Mouse (Mus musculus) kidney, postnatal 0 days (tissue): ENCODE measurements around the gene Haus4. TPM values are rescaled to one million over a fixed set of nuclear protein-coding genes. Genes with fewer than 3 reads are reported as not detected.
A peak's percentile ranks its signal among the peaks of the same experiment; 100 is the strongest.

ENCODE experiments used
- ATAC-seq: fragments of 200-750 bp; cut with Nextera tagmentation; replicated peaks from 2 replicates; pipeline ENCODE4 v1.8.0; 2017; ENCODE audit warnings: low read depth, moderate number of reproducible peaks, moderate TSS enrichment, moderate library complexity; ENCODE audit not compliant: low FRiP score
- DNase-seq: peaks from one replicate; pipeline ENCODE4 v3.0.0-alpha.2; 2016; ENCODE audit warnings: low spot score
- H3K27ac ChIP-seq: fragments of 300-500 bp; sonication (generic); 2 replicates; pipeline ENCODE4 v1.5.1; 2014; ENCODE audit warnings: mild to moderate bottlenecking
- H3K27me3 ChIP-seq: fragments of 300-500 bp; sonication (generic); 2 replicates; pipeline ENCODE4 v1.6.1; 2014; ENCODE audit warnings: low read length, mixed read lengths; ENCODE audit not compliant: insufficient read depth
- H3K36me3 ChIP-seq: fragments of 300-500 bp; sonication (generic); 2 replicates; pipeline ENCODE4 v1.6.1; 2014; ENCODE audit warnings: low read length, mixed read lengths; ENCODE audit not compliant: insufficient read depth
- H3K4me1 ChIP-seq: fragments of 300-500 bp; sonication (generic); replicated peaks from 2 replicates; pipeline ENCODE4 v1.6.1; 2014; ENCODE audit warnings: antibody characterized with exemption, low read length, mixed read lengths; ENCODE audit not compliant: insufficient read depth
- H3K4me2 ChIP-seq: fragments of 300-500 bp; sonication (generic); 2 replicates; pipeline ENCODE4 v1.6.1; 2014; ENCODE audit warnings: mild to moderate bottlenecking, low read length, moderate library complexity, mixed read lengths
- H3K4me3 ChIP-seq: fragments of 300-500 bp; sonication (generic); replicated peaks from 2 replicates; pipeline ENCODE4 v1.5.1; 2014; ENCODE audit warnings: low read depth, low read length
- H3K9ac ChIP-seq: fragments of 300-500 bp; sonication (generic); 2 replicates; pipeline ENCODE4 v1.6.1; 2014; ENCODE audit warnings: low read depth, low read length
- H3K9me3 ChIP-seq: fragments of 300-500 bp; sonication (generic); replicated peaks from 2 replicates; pipeline ENCODE4 v1.6.1; 2016; ENCODE audit warnings: low read length, inconsistent platforms, mixed read lengths
- CTCF ChIP-seq: IDR thresholded peaks from 2 replicates; pipeline ENCODE4 v1.5.1; 2016; ENCODE audit warnings: antibody characterized with exemption, low read depth, mild to moderate bottlenecking, moderate library complexity
- WGBS: fragments of 180-500 bp; shearing (Covaris S2); extraction: QIAGEN DNeasy Blood & Tissue Kit; methylation state at CpG from one replicate; pipeline ENCODE4 v1.1.7; 2014; 5-methylcytosine and 5-hydroxymethylcytosine counted together
- polyA plus RNA-seq: library from polyadenylated mRNA; unstranded; fragments of >200 nt; fragmentation: Nextera tagmentation; extraction: Ambion mirVana; gene quantifications from 2 replicates; pipeline ENCODE4 v1.2.1, GENCODE M21; 2015

Haus4 gene
- polyA plus RNA-seq, 1 experiment from 2014 or later = 41.6 TPM

GRCm38 (mm10) chr14:54492345-54493131 is 61.9 kb downstream of the Haus4 start:
- TF ChIP-seq CTCF = no peak
- H3K9ac ChIP-seq = no peak overlapping the region
- H3K4me3 ChIP-seq = no peak overlapping the region
- ATAC-seq = peak; percentile 73; the same call in 1 of the 2 replicates
- H3K36me3 ChIP-seq = no peaks in the 10 kb centered on the region
- no peak overlapping the region for H3K27ac ChIP-seq
- no peaks in the 10 kb centered on the region for H3K27me3 ChIP-seq
- no peak overlapping the region for H3K4me2 ChIP-seq
- no peaks in the 10 kb centered on the region for H3K9me3 ChIP-seq
- H3K4me1 ChIP-seq = no peaks in the 10 kb centered on the region
- DNase-seq = peak; percentile 46
- WGBS = 65% methylated on average over 18 of the region's 18 CpGs

Other genes starting within 250 kb of the Haus4 start
- 57.6 and 66.5 TPM in 2 replicates for gene Oxa1l, start 193.8 kb downstream of the Haus4 start, polyA plus RNA-seq
- 27.8 and 36.4 TPM in 2 replicates for gene Slc7a7, start 136.8 kb downstream of the Haus4 start, polyA plus RNA-seq
- gene Mrpl52, start 127.7 kb downstream of the Haus4 start, polyA plus RNA-seq = 357 and 408 TPM in 2 replicates
- 107 and 114 TPM in 2 replicates for gene Mmp14, start 123.0 kb downstream of the Haus4 start, polyA plus RNA-seq
- gene Lrp10, start 90.5 kb downstream of the Haus4 start, polyA plus RNA-seq = 76.5 and 78.4 TPM in 2 replicates
- gene Rem2, start 78.5 kb downstream of the Haus4 start, polyA plus RNA-seq = 4.3 and 4.4 TPM in 2 replicates
- 52.2 and 60.1 TPM in 2 replicates for gene Prmt5, start 37.1 kb downstream of the Haus4 start, polyA plus RNA-seq
- 34.6 and 40.9 TPM in 2 replicates for gene Ajuba, start 22.9 kb upstream of the Haus4 start, polyA plus RNA-seq
- gene 4931414P19Rik, start 51.4 kb upstream of the Haus4 start, polyA plus RNA-seq = 6.4 TPM in 2 replicates
- gene Psmb5, start 63.4 kb upstream of the Haus4 start, polyA plus RNA-seq = 370 and 387 TPM in 2 replicates
- gene Psmb11, start 66.8 kb upstream of the Haus4 start, polyA plus RNA-seq = 0.13 TPM in 1 of 2 replicates, not detected in the other
- gene Gm17606, start 86.3 kb upstream of the Haus4 start, polyA plus RNA-seq = not detected in 2 replicates
- 1.4 and 1.6 TPM in 2 replicates for gene Cdh24, start 86.7 kb upstream of the Haus4 start, polyA plus RNA-seq
- 102 TPM in 2 replicates for gene 1700123O20Rik, start 131.6 kb upstream of the Haus4 start, polyA plus RNA-seq
- gene Acin1, start 132.3 kb upstream of the Haus4 start, polyA plus RNA-seq = 86.7 and 90.1 TPM in 2 replicates
- gene Gm29776, start 144.2 kb upstream of the Haus4 start, polyA plus RNA-seq = 0.07 TPM in 1 of 2 replicates, not detected in the other
- not detected in 2 replicates for gene Cebpe, start 157.6 kb upstream of the Haus4 start, polyA plus RNA-seq
- 25.4 and 25.7 TPM in 2 replicates for gene Slc7a8, start 227.3 kb upstream of the Haus4 start, polyA plus RNA-seq